Mouse (Mus musculus) ovary, postnatal 14 days (tissue): ENCODE data around the gene Mapkap1.

Source experiments
- DNase-seq: peaks from one replicate; pipeline ENCODE4 v3.0.0; 2022; ENCODE audit warnings: low spot score

Gene Mapkap1

GRCm38 (mm10) chr2:34406601-34407464 is at the start of gene Mapkap1:
Mapkap1 (plus strand) TSS chr2:34406771.
- peak; percentile 93 for DNase-seq

DNA sequence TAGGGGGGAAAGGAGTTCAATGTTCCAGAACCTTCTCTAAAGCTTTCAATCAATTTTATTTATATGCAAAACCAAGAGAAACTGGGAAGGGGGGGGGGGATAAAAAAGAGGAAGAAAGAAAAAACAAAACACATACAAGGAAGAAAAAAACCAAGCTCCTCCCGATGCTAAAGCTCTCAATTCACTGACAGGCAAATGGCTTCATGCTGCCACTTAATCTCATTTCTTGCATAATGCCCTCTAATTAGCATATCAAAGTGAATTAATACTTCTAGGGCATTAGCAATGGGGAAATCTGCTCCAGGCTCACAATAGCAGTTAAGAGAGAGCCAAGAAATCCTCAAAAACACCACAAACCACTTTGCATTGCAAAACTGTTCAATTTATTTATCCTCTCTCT is 42.9 kb upstream of the Mapkap1 start:
- DNase-seq: no peak

GRCm38 (mm10) chr2:34367024-34367423 is 39.5 kb upstream of the Mapkap1 start:
- no peak for DNase-seq

DNA sequence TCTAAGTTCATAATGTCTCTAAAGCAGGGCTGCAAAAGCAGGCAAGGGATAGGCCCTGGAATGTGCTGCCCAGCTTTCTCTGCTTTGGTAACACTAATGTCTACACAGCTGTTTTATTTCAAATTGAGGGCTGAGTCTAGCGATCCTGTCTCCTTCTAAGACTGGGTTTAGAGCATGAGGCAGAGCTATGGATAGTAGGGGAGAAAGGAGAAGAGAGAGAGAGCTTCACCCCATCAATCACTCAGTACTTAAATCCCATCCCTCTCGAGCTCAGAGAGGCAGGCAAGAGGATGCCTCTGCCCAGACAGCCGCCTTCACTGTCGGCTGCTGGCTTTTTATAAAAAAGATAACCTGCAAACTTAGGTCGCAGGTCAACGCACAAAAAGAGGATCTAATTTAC is 38.2 kb upstream of the Mapkap1 start:
- DNase-seq: no peak

GRCm38 (mm10) chr2:34370349-34370724 is 36.2 kb upstream of the Mapkap1 start:
- no peak for DNase-seq

GRCm38 (mm10) chr2:34370725-34371440 is 35.7 kb upstream of the Mapkap1 start:
- peak; percentile 10 for DNase-seq

DNA sequence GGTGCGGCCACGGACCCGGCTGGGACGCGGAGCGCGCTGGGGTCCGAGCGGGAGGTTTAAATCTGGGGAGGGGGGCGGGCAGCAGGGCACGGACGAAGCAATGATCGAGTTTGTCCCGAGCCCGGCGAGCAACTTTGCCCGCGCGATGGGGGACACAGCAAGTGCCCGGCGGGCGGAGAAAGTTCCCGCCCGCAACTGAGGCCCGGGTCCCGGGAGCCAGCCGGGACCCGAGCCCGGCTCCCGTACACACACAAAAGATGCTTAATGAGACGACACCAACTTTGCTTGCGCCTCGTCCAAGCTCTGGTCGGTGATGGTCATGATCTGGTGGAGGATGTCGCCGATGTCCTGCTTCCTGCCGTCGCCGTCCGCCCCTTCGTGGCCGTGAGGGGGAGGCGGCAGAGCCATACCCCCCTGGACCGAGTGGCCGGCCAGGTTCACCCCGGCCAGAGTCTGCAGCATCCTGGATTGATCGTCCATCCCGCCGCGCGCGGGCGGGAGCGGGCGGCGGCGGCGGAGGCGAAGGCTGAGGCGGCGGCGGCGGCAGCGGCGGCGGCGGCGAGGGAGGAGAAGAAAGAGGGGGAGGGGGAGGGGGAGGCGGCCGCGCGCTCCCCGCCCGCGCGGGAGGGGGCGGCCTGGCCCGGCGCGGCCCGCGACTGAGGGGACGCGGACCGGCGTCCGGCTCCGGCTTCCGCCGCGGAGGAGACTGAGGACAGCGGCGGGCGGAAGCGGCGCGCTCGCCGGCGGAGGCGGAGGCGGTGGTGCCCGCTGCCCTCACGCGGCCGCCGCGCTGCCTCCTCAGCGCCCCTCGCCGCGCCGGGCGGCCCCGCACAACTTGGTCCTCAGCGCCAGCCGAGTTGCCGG is 34.9 kb upstream of the Mapkap1 start:
- peak; percentile 29 for DNase-seq

- DNase-seq: peak; percentile 96
These were observed 34.0 kb upstream of the Mapkap1 start, which contains the start of gene Pbx3 for GRCm38 (mm10) chr2:34372305-34373301. Pbx3 (minus strand) TSS chr2:34373142.

DNA sequence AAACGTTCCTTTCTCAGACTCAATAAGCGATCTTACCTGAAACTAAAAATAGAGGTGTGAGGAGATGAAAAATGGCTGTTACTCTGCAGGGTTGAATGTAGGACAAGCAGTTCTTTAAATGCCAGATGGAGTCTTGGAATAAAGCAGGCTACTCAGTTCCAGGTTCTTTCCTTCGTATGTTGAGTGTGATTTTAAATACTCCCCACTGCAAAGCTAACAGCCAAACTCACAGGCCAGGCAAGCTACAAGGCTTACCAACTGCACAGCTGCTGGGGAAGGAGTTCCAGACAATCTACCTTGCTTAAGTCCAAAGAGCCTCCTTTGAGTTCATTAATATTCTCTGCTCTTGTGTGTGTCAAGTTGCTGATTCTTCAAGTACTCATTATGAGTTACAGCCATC is 32.7 kb upstream of the Mapkap1 start:
- DNase-seq: no peak

GRCm38 (mm10) chr2:34374349-34374748 is 32.2 kb upstream of the Mapkap1 start:
- no peak for DNase-seq

DNA sequence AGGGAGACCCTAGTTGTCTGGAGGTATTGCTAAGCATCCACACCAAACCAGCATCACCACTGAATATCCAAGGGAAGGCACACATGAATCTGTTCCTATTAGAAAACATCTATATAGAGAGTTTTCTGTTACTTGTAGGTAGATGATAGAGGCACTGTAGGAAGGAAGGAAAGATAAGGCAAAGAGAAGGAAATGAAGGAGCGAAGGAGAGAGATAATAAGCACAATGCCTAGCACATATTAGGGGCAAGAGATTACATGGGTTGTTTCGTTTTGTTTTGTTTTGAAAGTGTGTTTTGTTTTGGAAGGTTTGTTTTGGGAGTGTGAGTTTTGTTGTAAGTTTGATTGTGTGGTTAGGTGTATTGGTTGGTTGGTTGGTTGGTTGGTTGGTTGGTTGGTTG is 27.6 kb upstream of the Mapkap1 start:
- DNase-seq: no peak

DNA sequence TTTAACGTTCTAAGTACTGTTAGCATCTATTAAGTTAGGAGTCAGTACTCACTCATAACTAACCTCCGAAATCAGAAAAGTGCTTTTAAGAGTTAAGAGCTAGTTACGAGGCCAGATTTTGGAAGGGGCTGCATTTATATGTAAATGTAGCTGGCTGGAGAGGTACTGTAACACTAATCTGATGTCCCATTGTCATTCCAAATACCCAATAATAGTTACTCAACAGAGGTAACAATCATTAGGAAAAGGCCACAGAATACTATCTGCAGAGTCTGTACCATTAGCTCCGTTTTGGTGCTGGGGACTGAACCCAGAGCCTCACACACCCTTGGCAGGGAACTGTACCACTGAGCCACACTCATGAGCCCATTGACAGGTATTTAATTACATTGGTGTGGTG is 7.0 kb upstream of the Mapkap1 start:
- DNase-seq: no peak

DNA sequence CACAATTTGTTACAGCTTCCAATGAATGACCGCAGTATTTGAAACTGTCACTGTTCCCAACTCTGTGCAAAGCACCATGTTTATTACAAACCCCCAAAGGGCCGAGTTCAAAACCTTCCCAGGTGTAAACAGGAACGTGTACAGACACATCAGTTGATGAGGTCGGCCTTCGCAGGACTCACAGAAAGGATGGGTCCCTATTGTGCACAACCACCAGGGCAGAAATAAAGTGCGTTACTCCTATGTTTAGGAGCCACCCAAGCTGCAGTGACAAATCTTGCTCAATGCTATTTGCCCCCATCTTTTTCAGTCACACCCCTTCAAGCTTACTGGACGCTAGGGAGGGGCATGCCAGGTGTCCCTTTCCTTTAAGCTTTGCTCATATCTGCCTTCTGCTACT is 1.0 kb downstream of the Mapkap1 start:
- no peak for DNase-seq

DNA sequence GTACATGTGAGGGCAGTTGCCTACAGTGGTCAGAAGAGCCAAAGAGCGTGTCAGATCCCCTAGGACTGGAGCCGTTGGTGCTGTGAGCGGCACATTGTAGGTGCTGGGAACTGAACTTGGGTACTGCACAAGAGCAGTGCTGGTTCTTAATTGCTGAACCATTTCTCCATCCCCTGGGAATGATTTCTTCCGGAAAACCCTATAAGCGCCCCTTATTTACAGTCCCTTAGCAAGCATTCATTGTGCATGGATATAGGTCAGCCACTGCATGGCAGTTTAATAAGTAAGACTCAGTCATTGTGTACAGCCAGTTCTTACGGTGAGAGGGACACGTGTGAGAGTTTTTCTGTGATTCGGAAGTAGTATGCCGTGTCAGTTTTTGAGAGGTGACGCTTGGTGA is 1.8 kb downstream of the Mapkap1 start:
- no peak for DNase-seq

DNA sequence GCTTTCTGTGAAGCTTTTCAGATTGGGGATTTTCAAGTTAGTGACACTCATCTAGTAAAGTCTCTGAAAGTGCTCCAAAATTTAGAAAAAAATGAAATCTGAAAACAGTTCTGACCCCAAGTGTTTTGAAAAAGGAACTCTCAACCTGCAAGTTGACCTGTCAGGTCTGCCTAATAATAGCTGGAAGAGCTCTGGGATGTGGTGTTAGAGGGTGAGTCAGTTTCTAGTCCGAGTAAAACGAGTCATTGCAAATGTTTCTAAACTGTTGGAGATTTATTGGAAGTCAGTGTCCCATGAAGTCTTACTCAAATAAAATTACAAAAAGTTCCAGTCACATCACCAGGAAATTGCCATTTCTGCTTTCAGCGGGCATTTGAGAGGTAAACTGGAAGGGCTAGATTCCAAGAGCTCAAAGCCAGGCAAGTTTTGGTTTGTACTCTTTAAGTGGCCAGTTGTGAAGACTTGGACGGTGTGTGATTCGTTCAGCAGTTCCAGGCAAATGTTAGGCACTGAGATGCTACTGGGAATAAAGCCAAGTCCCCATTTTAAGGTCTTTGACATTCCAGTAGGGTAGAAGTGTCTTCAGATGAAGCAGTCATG is 3.3 kb downstream of the Mapkap1 start:
- DNase-seq: no peak

DNA sequence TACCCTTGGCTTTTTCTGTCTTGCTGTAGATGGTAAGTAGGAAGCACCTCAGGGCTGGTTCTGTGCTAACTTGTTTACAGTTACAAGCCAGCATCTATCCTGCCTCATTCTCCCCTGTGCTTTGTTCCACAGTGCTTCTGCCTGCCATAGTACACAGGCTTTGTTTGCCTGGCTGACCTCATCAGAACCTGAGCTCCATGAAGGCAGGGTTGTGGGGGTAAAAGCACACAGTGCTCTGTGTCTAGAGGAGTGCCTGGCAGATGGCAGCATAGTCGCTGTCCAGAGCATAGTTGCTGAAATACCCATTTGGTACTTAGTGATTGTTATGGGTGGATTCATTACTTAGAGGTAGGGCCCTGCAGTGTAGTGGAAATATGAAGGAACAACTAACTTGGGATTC is 13.7 kb downstream of the Mapkap1 start:
- DNase-seq: no peak

- no peak for DNase-seq
These were observed 17.6 kb downstream of the Mapkap1 start for GRCm38 (mm10) chr2:34424186-34424585.

GRCm38 (mm10) chr2:34425573-34426223 is 19.1 kb downstream of the Mapkap1 start:
- no peak for DNase-seq

- no peak for DNase-seq
These were observed 24.1 kb downstream of the Mapkap1 start for GRCm38 (mm10) chr2:34430663-34431062.

- no peak for DNase-seq
These were observed 25.3 kb downstream of the Mapkap1 start for GRCm38 (mm10) chr2:34431701-34432372.
